Comparison of ENCODE assay signal across 8 mouse cellular contexts in genomic region chr6:13838677-13839344, GRCm38 (mm10). TPM values are rescaled to one million over a fixed set of nuclear protein-coding genes. Genes with fewer than 3 reads are reported as not detected.
DNase-seq lines count a peak whose midpoint lies in the region; ATAC-seq and TF ChIP-seq lines count a peak whose summit lies in the region.

No protein-coding gene starts in this region.

- TF ChIP-seq POLR2A in embryonic fibroblast, embryonic 13.5 days (IDR thresholded peaks at IDR 0.05; ENCODE audit: low read depth, low read length): peak; percentile 71

- H3K4me2 ChIP-seq in heart, embryonic 13.5 days: peak overlapping the region; percentile 87
- H3K4me2 ChIP-seq in liver, embryonic 11.5 days: peak overlapping the region; percentile 95

- DNase-seq in 3134 (ENCODE audit: extremely low read depth, insufficient read length, low spot score): peak; percentile 19
- peak; percentile 36 to 37 for DNase-seq in adrenal gland, postnatal 4 days (ENCODE audit: low spot score in 2 of 2)
- peak; percentile 76 for DNase-seq in kidney, postnatal 10 days
- DNase-seq in liver, embryonic 11.5 days (ENCODE audit: low spot score): peak; percentile 66
- peak; percentile 14 to 61 for DNase-seq in spleen, postnatal 4 days (ENCODE audit: low spot score in 2 of 2)

- H3K36me3 ChIP-seq in heart, embryonic 13.5 days: no peaks in the 10 kb centered on the region
- no peaks in the 10 kb centered on the region for H3K36me3 ChIP-seq in liver, embryonic 11.5 days (ENCODE audit: control insufficient read depth, insufficient read depth, low read length)

- peak overlapping the region; percentile 83 for H3K9ac ChIP-seq in heart, embryonic 13.5 days
- peak overlapping the region; percentile 69 for H3K9ac ChIP-seq in liver, embryonic 11.5 days (ENCODE audit: low read depth, low read length)

- H3K27ac ChIP-seq in embryonic fibroblast, embryonic 13.5 days (ENCODE audit: insufficient read depth, low read length): peak overlapping the region; percentile 77
- H3K27ac ChIP-seq in heart, embryonic 13.5 days (replicated peaks): peak overlapping the region; percentile 80
- peak overlapping the region; percentile 47 for H3K27ac ChIP-seq in liver, embryonic 11.5 days (ENCODE audit: low read depth, low read length)

- H3K4me1 ChIP-seq in embryonic fibroblast, embryonic 13.5 days (ENCODE audit: control insufficient read depth, insufficient read depth, low read length): peaks cover 2% of the 10 kb centered on the region
- peaks cover 8% of the 10 kb centered on the region; the same call in 1 of the 2 replicates for H3K4me1 ChIP-seq in heart, embryonic 13.5 days
- H3K4me1 ChIP-seq in liver, embryonic 11.5 days (replicated peaks; ENCODE audit: control insufficient read depth, insufficient read depth, low read length): no peaks in the 10 kb centered on the region

- WGBS in heart, embryonic 13.5 days: under 1% methylated on average over 41 of the region's 41 CpGs
- under 1% methylated on average over 40 of the region's 41 CpGs for WGBS in liver, embryonic 11.5 days

- TF ChIP-seq CTCF in embryonic fibroblast, embryonic 13.5 days (IDR thresholded peaks at IDR 0.05; ENCODE audit: borderline replicate concordance, insufficient read depth, low read length): no peak

- H3K4me3 ChIP-seq in embryonic fibroblast, embryonic 13.5 days (ENCODE audit: insufficient read depth, low read length): peak overlapping the region; percentile 89
- H3K4me3 ChIP-seq in heart, embryonic 13.5 days: peak overlapping the region; percentile 58
- peak overlapping the region; percentile 54 for H3K4me3 ChIP-seq in liver, embryonic 11.5 days (ENCODE audit: low read depth, low read length)

- no peak; the same call in 1 of the 2 replicates for ATAC-seq in heart, embryonic 13.5 days (ENCODE audit: extremely low read depth, insufficient number of reproducible peaks, low FRiP score, low TSS enrichment)
- peak; percentile 73 for ATAC-seq in liver, embryonic 11.5 days (replicated peaks; ENCODE audit: low FRiP score)
- ATAC-seq in monocyte, adult 5-6 weeks (replicated peaks; ENCODE audit: insufficient number of reproducible peaks, low FRiP score, low TSS enrichment, poor library complexity, severe bottlenecking): peak; percentile 30; the same call in 1 of the 2 replicates

- H3K9me3 ChIP-seq in heart, embryonic 13.5 days: no peaks in the 10 kb centered on the region
- no peaks in the 10 kb centered on the region for H3K9me3 ChIP-seq in liver, embryonic 11.5 days (ENCODE audit: control insufficient read depth, low read length)

- H3K27me3 ChIP-seq in heart, embryonic 13.5 days (replicated peaks): no peaks in the 10 kb centered on the region
- peaks cover 6% of the 10 kb centered on the region; the same call in 1 of the 2 replicates for H3K27me3 ChIP-seq in liver, embryonic 11.5 days (replicated peaks; ENCODE audit: control insufficient read depth, insufficient read depth, low read length)

RNA-seq across cellular contexts. Expression of gene Gpr85, which starts 0.9 kb away (rescaled TPM):
- 1 to 10 TPM; 3.0 to 3.9 TPM for total RNA-seq in adrenal gland, postnatal 4 days (2021)
- polyA plus RNA-seq in embryonic fibroblast, embryonic 13.5 days (2011; ENCODE audit: insufficient read length, low read depth, missing spikeins): 4.5 and 5.6 TPM in 2 replicates
- polyA plus RNA-seq in heart, embryonic 13.5 days (2015; fragmentation: Nextera tagmentation; extraction: Ambion mirVana): 5.1 and 5.4 TPM in 2 replicates
- 5.1 and 5.7 TPM in 2 replicates for polyA plus RNA-seq in liver, embryonic 11.5 days (2014; fragmentation: Nextera tagmentation; extraction: Ambion mirVana)
- total RNA-seq in monocyte, adult 5-6 weeks (2017): not detected in 3 replicates

RNA-seq across cellular contexts. Expression of gene 2610001J05Rik, which starts 32.5 kb away (rescaled TPM):
- 10 to 100 TPM; 41.2 to 42.1 TPM for total RNA-seq in adrenal gland, postnatal 4 days (2021)
- 109 and 114 TPM in 2 replicates for polyA plus RNA-seq in embryonic fibroblast, embryonic 13.5 days (2011; ENCODE audit: insufficient read length, low read depth, missing spikeins)
- 113 and 129 TPM in 2 replicates for polyA plus RNA-seq in heart, embryonic 13.5 days (2015; fragmentation: Nextera tagmentation; extraction: Ambion mirVana)
- polyA plus RNA-seq in liver, embryonic 11.5 days (2014; fragmentation: Nextera tagmentation; extraction: Ambion mirVana): 72.4 and 74.0 TPM in 2 replicates
- total RNA-seq in monocyte, adult 5-6 weeks (2017): 64.0 to 80.9 TPM (median 67.1 TPM) in 3 replicates

Comparison
In these comparisons a context has a peak if more than half of its experiments do, and no peak if none do; other contexts are left out.
1. DNase-seq: peak in every context shown above with its lines; median percentile 76 in kidney, postnatal 10 days; 66 in liver, embryonic 11.5 days; 38 in spleen, postnatal 4 days; 36 in adrenal gland, postnatal 4 days; 19 in 3134.